13 mouse cellular contexts compared by ENCODE assay signal in the genomic region with DNA sequence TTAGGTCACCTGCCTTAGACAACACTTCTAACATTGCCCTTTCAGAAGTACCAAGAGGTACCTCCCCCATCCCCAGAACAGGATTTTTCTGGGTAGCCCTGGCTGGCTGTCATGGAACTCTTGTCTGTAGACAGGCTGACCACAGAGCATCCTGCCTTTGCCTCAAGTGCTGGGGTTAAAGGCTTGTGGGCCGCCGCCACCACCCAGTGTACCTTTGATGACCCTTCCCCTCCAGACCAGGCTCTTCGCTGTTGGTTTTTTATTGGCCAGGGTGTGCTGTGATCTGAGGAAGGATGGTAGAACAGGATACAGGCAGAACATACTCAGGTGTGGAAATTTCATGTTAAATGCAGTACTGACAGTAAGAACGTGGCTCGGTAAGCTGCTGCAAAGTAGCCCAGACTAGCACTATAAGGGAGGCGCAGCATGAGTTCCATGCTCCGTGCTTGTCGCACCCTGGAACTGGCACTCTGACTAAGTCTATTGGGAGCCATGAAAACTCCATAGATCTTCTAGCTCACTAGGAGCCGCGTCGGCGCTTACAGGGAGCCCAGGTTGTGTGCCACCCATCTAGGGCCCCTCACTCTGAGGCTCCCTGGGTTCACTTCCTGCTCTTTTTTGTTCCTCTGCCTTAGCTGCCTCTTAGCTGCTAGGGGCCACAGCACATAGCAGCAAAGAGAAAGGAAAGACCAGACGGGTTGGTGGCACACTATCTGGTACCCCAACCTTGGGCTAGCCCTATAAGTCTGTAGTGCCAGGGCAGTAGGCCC.
DNase-seq lines count a peak whose midpoint lies in the region; ATAC-seq and TF ChIP-seq lines count a peak whose summit lies in the region.
"Had no signal": no experiment of that assay in that cellular context is flagged by ENCODE, and none has a peak within 500 bp of the region (broad histone marks: within the 10 kb centered on the region; RNA-seq: fewer than 3 reads in every experiment).

No protein-coding gene starts in this region.

- H3K4me1 ChIP-seq in thymus, adult 2 months (replicated peaks; ENCODE audit: control insufficient read depth, insufficient read depth, low read length) = peaks cover 47% of the 10 kb centered on the region
- peaks cover 20% of the 10 kb centered on the region for H3K4me1 ChIP-seq in midbrain, embryonic 13.5 days (replicated peaks)

- H3K4me3 ChIP-seq in thymus, adult 2 months (ENCODE audit: control insufficient read depth, insufficient read depth, low read length) = no peak overlapping the region
- H3K4me3 ChIP-seq in midbrain, embryonic 13.5 days (replicated peaks) = no peak overlapping the region
- H3K4me3 ChIP-seq: forebrain, embryonic 15.5 days; hindbrain, embryonic 13.5 days; lung, embryonic 15.5 days had no signal

- peak overlapping the region; percentile 50; the same call in 1 of the 2 replicates for H3K27ac ChIP-seq in thymus, adult 2 months (ENCODE audit: control insufficient read depth, insufficient read depth, low read length)
- no peak overlapping the region for H3K27ac ChIP-seq in midbrain, embryonic 13.5 days
- H3K27ac ChIP-seq: forebrain, embryonic 15.5 days; hindbrain, embryonic 13.5 days; lung, embryonic 15.5 days had no signal

- no peaks in the 10 kb centered on the region for H3K9me3 ChIP-seq in midbrain, embryonic 13.5 days
- H3K9me3 ChIP-seq: forebrain, embryonic 15.5 days; hindbrain, embryonic 13.5 days; lung, embryonic 15.5 days had no signal

- no peak for TF ChIP-seq POLR2A in thymus, adult 2 months (IDR thresholded peaks at IDR 0.05; ENCODE audit: control insufficient read depth, extremely low read depth, insufficient read depth, low read length, poor library complexity)

- H3K4me2 ChIP-seq in midbrain, embryonic 13.5 days (replicated peaks) = no peak overlapping the region
- H3K4me2 ChIP-seq: forebrain, embryonic 15.5 days; hindbrain, embryonic 13.5 days; lung, embryonic 15.5 days had no signal

- no peak overlapping the region for H3K9ac ChIP-seq in midbrain, embryonic 13.5 days (replicated peaks)
- H3K9ac ChIP-seq: forebrain, embryonic 15.5 days; hindbrain, embryonic 13.5 days; lung, embryonic 15.5 days had no signal

- no peaks in the 10 kb centered on the region for H3K36me3 ChIP-seq in thymus, adult 2 months (ENCODE audit: control insufficient read depth, insufficient read depth, low read length)
- H3K36me3 ChIP-seq in midbrain, embryonic 13.5 days = no peaks in the 10 kb centered on the region
- H3K36me3 ChIP-seq: forebrain, embryonic 15.5 days; hindbrain, embryonic 13.5 days; lung, embryonic 15.5 days had no signal

- no peak for TF ChIP-seq CTCF in thymus, adult 2 months (IDR thresholded peaks at IDR 0.05; ENCODE audit: borderline replicate concordance, control insufficient read depth, extremely low read depth, insufficient read depth, low read length, poor library complexity)

- no peaks in the 10 kb centered on the region for H3K27me3 ChIP-seq in thymus, adult 2 months (ENCODE audit: control insufficient read depth, insufficient read depth, low read length)
- no peaks in the 10 kb centered on the region for H3K27me3 ChIP-seq in midbrain, embryonic 13.5 days
- H3K27me3 ChIP-seq: forebrain, embryonic 15.5 days; hindbrain, embryonic 13.5 days; lung, embryonic 15.5 days had no signal

- peak; percentile 20 to 25 for ATAC-seq in hematopoietic stem cell, adult 5-6 weeks (replicated peaks in 1 of 2; ENCODE audit: insufficient read depth in 1 of 2, low FRiP score in 2 of 2, low TSS enrichment in 1 of 2, low read depth in 1 of 2, poor library complexity in 2 of 2, severe bottlenecking in 2 of 2)
- ATAC-seq in megakaryocyte, adult 5-6 weeks (ENCODE audit: poor library complexity, severe bottlenecking) = peak; percentile 17; the same call in 1 of the 2 replicates
- ATAC-seq in midbrain, embryonic 13.5 days = no peak
- ATAC-seq: forebrain, embryonic 15.5 days; midbrain, embryonic 16.5 days had no signal

- DNase-seq in thymus, adult 2 months = peak; percentile 32
- DNase-seq in thymus, adult 18-20 months = no peak
- no peak for DNase-seq in cerebellum, adult 8-10 months
- no peak for DNase-seq in Muller cell, postnatal 12 days (ENCODE audit: inconsistent ontology term)
- DNase-seq: cerebellum, adult 9-10 months; kidney, postnatal 4 days had no signal

- 41% methylated on average over 13 of the region's 13 CpGs for WGBS in thymus, adult 2 months
- 96% methylated on average over 13 of the region's 13 CpGs for WGBS in midbrain, embryonic 13.5 days
